Mouse (Mus musculus) left cerebral cortex, adult 8-10 months (tissue): ENCODE measurements at regions not wholly inside any gene's neighbourhood (a gene's known extent, or its start where the extent isn't known, plus 50 kb on each side); places are given as distances from the start of the nearest gene placed in this dataset.
A peak's percentile ranks its signal among the peaks of the same experiment; 100 is the strongest.
"Not testable (repeated sequence)": the region's sequence is repeated elsewhere in the genome, so short reads cannot be mapped to it uniquely, and the experiment has no call there.

ENCODE experiments used
- DNase-seq, 2 experiments: peaks; one replicate each; pipeline ENCODE4 v3.0.0; 2022; ENCODE audit warnings: low spot score in 2 of 2

- no peak for DNase-seq
Measured at GRCm38 (mm10) chr14:102794898-102795297, 187.5 kb downstream of the Kctd12 start.

DNA sequence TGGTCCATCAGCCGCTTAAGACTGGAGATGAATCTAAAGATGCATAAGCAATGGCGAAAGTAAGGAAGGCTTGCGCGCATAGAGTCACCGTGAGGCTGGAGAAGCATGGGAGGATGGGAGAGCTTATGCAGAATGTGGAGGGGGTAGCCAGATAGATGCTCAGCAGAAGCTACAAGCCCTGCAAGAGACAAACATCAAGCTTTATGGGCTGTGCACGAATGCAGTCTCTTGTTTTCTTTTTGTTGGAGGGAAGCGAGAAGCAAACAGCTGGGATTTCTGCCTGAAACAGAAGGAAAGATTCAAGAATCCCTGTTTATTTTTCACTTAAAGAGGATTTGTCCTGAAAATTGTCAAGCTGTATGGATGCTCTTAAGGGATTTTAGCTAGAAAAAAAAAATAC lies 188.7 kb downstream of the Kctd12 start:
- no peak for DNase-seq

- no peak for DNase-seq
Measured at GRCm38 (mm10) chr14:102790916-102791315, 191.5 kb downstream of the Kctd12 start.

DNA sequence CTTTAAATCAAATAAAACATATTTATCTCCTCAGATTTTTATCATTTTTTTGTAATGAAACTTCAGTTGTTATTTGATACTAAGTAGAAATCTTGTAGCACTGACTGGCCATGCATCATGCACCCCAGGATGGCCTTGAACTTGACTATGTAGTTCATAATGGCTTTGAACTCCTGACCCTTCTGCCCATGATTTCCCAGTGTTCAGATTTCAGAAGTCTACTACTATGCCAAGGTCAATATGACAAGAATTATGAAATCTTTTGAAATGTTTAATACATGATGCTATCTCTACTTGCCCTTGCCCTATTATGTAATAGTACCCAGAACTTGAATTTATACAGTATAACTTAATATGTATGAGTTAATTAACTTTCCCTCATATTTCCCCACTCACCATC lies 200.2 kb downstream of the Kctd12 start:
- no peak for DNase-seq

DNA sequence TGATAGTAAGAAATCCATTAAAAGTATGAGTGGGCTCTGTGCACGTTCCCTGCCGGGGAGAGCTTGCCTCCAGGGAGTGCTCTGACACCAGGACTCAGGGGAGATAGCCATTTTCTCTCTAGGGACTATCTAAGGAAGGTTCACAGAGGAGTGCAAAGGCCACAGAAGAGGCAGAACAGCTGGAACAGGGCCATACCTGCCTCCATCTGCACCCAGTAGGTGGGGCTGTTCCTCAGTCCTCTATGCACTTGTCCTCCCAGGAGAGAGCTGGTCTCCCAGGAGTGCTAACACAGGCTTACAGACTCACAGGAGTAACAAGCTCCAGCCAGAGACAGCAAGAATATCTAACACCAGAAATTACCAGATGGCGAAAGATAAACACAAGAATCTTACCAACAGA lies 212.7 kb downstream of the Kctd12 start:
- DNase-seq = no peak

DNA sequence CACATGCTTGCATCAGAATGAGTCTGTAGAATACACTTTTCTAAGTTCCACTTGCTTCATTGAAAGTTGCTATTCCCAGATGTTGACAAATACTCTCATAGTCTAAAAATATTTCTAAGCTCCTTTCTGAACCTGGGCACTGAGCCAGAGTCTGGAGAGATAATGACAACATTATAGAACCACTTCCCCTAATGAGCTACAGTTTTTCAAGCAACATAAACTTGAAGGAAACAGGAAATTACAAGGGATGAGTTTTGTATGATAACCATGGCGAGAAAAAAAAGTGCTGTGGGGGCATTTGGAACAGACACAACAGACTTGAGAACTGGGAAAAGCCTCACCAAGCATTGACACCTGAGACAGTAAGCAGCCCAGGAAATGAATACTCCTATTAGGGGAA lies 233.8 kb downstream of the Kctd12 start:
- DNase-seq = no peak

DNA sequence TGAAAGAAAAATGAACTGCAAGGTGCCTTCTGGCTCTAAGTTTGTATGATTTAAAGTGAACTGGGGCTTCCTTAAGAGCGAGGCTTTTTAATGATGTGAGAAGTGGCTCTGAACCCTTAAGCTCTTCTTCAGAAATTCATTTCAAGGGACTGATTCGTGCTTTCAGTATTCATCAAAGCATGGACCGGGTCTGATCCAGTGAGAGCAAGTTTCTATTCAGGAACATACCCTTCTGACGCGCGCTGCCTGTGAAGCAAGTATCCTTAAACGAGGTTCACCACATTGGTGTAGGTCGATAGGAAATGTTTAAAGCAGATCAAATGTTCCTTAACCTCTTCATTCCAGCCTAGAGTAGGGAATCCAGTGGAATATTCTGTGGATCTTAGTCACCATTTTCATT lies 240.1 kb downstream of the Kctd12 start:
- DNase-seq = no peak

- DNase-seq = no peak
Measured at GRCm38 (mm10) chr14:102736656-102737055, 245.8 kb downstream of the Kctd12 start.

GRCm38 (mm10) chr14:102733718-102734117 lies 248.7 kb downstream of the Kctd12 start:
- DNase-seq = not testable (repeated sequence)

DNA sequence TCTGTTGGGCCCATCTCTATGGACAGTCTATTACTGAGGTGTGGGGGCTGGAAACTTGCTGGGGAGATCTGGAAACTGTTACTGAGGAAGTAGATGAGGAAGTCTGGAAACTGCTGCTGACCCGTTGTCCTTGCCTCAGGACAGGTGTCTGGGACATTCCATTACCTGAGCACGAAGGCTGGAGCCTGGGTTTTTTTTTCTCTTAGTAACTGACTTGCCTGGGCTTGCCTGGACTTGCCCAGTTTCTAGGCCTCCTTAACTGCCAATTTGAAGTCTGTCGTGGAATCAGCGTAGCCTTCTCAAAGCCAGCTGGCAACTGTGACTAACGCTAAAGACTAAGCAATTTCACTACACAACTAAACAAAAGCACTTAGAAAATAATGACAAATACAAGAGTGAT lies 250.7 kb downstream of the Kctd12 start:
- DNase-seq = no peak

- no peak for DNase-seq
Measured at GRCm38 (mm10) chr14:102722633-102723032, 259.8 kb downstream of the Kctd12 start.

DNA sequence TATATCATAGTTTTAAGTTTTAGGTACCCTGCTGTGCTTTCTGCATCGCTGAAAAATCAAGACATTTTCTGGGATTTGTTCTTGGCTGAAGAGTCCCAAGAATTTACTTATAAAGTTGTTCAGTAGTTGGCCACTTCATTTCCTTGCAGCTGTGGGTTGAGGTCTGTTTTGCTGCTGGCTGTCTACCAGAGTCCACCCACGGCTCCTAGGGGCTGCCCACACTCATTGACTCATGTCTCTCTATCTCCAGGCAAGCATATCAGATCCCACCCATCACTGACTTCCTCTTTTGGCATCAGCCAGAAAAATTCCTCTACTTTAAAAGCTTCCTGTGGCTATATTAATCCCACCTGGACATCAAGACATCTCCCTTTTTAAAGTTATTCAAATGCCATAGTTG lies 263.9 kb downstream of the Kctd12 start:
- peak in 1 of 2 experiments; percentile 13 for DNase-seq

GRCm38 (mm10) chr14:102712600-102712999 lies 269.8 kb downstream of the Kctd12 start:
- DNase-seq = no peak

DNA sequence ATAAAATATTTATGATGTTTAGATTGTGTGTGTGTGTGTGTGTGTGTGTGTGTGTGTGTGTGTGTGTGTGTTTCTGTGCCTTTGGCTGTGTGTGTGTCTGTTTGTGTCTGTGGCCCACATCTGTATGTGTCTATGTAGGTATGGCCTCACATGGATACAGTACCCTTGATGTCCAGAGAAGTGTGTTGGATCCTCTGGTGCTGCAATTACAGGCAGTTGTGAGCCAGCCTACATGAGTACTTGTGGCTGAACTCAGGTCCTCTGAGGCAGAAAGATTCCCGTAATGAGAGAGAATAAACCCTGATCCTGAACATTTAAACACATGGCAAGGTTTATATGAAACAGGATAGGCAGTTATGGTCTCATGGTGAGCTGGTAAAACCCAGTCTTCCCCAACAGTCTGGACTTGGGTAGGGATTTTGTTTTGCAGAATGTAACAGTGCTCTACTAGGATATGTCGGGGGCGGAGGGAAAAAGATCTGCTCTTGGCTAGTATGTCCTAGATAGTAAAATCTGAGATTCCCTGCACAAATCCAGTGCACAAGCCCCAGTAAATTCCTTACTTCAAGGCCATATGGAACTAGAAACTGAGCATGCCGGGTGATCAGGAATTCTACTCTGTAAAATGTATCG lies 275.6 kb downstream of the Kctd12 start:
- no peak for DNase-seq

DNA sequence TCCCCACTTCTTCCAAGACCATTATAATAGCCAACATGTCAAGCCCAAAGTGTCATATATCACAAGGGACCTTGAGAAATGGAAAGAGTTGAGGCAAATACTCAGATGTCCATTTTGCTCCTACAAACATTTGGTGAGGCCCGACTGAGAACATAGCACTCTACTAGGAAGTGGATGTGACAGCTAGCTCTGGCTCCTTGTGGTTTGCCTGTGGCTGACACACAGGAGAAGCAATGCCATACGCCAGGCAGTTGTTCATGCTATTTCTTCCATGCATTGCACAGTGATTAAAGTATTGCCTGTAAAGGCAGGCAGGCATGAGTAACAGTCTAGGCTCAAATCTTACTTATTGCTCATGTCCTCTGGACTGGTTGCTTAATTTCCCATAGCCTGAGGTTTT lies 281.3 kb downstream of the Kctd12 start:
- no peak for DNase-seq

GRCm38 (mm10) chr14:102700457-102700856 lies 282.0 kb downstream of the Kctd12 start:
- DNase-seq = no peak

DNA sequence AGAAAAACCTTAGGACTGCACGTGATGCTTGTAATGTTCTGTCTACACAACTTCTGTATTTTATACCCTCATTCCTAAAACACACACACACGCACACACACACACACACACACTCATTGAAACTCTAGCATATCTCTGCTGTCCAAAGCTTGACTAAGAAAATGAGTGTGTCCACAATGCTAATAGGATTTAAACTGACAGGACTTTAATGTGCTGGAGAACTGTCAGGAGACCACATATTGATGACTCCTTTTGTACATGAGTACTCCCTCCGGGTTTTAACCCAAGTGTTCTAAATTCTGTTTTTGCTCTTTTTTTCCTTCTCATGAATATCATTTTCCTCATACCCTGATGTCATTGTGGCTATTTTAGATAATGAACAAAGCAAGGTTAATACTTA lies 283.4 kb downstream of the Kctd12 start:
- DNase-seq = no peak

GRCm38 (mm10) chr14:102686791-102687190 lies 295.6 kb downstream of the Kctd12 start:
- no peak for DNase-seq

GRCm38 (mm10) chr14:102676582-102676981 lies 305.9 kb downstream of the Kctd12 start:
- no peak for DNase-seq

DNA sequence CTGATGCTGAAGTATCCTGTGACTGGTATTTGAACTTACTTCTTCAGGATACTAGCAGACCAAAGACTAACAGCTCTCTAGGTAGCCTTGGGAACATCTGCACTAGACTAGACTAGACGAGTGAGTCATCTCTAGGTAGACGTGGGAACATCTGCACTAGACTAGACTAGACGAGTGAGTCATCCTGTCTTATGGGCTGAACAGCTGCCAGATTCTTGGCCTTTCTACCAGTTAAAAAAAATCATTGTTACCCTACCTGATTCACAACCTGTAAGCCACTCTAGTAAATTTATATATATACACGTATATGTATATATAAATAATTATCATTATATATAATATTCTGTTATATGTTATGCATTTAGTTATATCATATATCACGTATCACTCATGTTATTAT lies 307.8 kb downstream of the Kctd12 start:
- DNase-seq = no peak

DNA sequence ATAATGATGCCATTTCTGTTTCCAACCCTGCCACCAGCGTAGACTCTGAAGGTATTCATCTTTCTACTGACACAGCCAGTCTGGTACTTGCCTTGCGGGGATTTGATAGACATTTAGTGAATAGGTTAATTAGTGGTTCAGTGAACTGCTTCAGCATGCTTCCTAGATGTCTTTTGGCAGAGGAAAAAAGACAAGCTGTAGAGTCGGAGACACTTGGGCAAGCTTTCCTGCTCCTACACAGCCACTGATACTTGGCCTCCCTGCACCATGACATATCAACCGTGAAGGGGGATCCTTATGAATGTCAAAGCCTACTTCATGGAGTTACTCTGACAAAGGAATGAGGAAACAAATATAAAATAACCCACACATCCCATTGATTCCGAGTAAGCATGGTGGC lies 308.7 kb downstream of the Kctd12 start:
- no peak for DNase-seq

DNA sequence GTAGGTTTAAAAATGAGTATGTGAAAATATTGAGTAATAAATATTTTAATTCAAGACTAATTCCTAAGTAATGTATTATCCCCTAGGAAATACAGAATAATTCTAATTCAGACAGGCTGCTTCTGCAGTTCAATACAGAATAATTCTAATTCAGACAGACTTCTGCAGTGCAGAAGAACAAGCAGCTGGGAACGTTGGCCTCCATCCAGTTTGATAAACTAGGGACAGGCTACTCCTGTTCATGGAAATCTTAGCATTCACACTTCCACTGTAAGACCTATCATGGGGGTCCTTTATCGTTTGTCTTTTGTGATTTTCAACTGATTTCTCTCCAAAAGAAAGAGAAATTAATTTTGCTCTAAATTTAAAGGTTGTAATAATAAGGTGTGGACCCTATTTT lies 319.2 kb downstream of the Kctd12 start:
- no peak for DNase-seq

DNA sequence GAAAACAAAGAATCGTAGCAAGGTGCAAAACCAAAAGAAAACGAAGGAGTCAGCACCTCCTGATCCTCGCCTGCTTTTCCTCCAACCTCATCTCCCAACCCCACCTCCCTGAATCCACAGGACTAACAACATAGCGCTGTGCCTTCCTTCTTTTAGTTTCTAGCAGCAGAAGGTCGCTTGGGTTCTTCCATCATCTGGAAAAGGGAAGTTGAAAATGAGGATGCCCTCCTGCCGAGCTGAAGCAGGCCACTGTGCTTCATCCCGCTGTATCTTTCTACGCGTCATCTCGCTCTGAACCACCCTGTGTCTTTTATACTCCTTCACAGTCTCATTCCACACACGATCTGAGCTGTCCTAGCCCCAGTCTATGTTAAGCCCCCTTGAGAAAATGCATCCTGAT lies 322.1 kb downstream of the Kctd12 start:
- no peak for DNase-seq

DNA sequence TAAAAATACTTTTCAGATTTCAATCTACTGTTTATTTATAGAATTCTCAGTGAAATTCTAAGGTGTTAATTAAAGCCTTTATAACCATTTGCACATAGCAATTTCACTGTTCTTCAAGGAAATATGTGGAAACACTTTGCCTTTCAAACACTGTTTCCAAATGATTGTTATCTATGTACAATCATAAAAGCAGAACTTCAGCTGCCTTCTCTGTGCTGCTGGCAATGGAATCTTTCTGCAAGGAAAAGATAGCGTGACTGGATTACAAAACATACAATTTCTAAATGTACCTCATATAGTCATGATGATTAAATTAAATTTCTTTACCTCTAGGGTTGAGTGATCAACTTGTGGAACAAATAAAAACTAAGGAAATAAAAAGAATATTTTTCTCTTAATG lies 326.2 kb downstream of the Kctd12 start:
- no peak for DNase-seq
